Mouse (Mus musculus) intestine, embryonic 15.5 days (tissue): Measurements from ENCODE around the gene Cfap77. TPM values are rescaled to one million over a fixed set of nuclear protein-coding genes. Genes with fewer than 3 reads are reported as not detected.

ENCODE experiments used
- ATAC-seq: fragments of 200-750 bp; cut with Nextera tagmentation; 2 replicates; pipeline ENCODE4 v1.8.0; 2017; ENCODE audit warnings: moderate TSS enrichment, moderate library complexity
- H3K27ac ChIP-seq: fragments of 300-500 bp; sonication (generic); 2 replicates; pipeline ENCODE4 v1.5.1; 2015; ENCODE audit warnings: mild to moderate bottlenecking, inconsistent platforms
- H3K27me3 ChIP-seq: fragments of 300-500 bp; sonication (generic); replicated peaks from 2 replicates; pipeline ENCODE4 v1.6.1; 2015; ENCODE audit warnings: inconsistent platforms
- H3K36me3 ChIP-seq: fragments of 300-500 bp; sonication (generic); 2 replicates; pipeline ENCODE4 v1.6.1; 2015; ENCODE audit warnings: inconsistent platforms
- H3K4me1 ChIP-seq: fragments of 300-500 bp; sonication (generic); replicated peaks from 2 replicates; pipeline ENCODE4 v1.6.1; 2015; ENCODE audit warnings: inconsistent platforms
- H3K4me2 ChIP-seq: fragments of 300-500 bp; sonication (generic); replicated peaks from 2 replicates; pipeline ENCODE4 v1.6.1; 2015; ENCODE audit warnings: mild to moderate bottlenecking, inconsistent platforms
- H3K4me3 ChIP-seq: fragments of 300-500 bp; sonication (generic); replicated peaks from 2 replicates; pipeline ENCODE4 v1.5.1; 2015; ENCODE audit warnings: inconsistent platforms
- H3K9ac ChIP-seq: fragments of 300-500 bp; sonication (generic); 2 replicates; pipeline ENCODE4 v1.6.1; 2015; ENCODE audit warnings: inconsistent platforms
- H3K9me3 ChIP-seq: fragments of 300-500 bp; sonication (generic); 2 replicates; pipeline ENCODE4 v1.6.1; 2016; ENCODE audit warnings: inconsistent platforms
- WGBS: fragments of 180-500 bp; shearing (Covaris S2); methylation state at CpG from one replicate; pipeline ENCODE4 v1.1.7; 2015; 5-methylcytosine and 5-hydroxymethylcytosine counted together
- polyA plus RNA-seq: library from polyadenylated mRNA; unstranded; fragments of >200 nt; fragmentation: Nextera tagmentation; extraction: Ambion mirVana; gene quantifications from 2 replicates; pipeline ENCODE4 v1.2.1, GENCODE M21; 2015

The Cfap77 gene
- polyA plus RNA-seq, 1 experiment from 2014 or later: 0.25 TPM

- Histone ChIP-seq H3K27ac (no peak overlapping the region), H3K9me3 (no peaks in the 10 kb centered on the region), H3K36me3 (no peaks in the 10 kb centered on the region), H3K4me1 (no peaks in the 10 kb centered on the region), H3K9ac (no peak overlapping the region), H3K4me2 (no peak overlapping the region), H3K27me3 (peaks cover 26% of the 10 kb centered on the region), H3K4me3 (no peak overlapping the region)
- WGBS: 36% methylated on average over 8 of the region's 8 CpGs
- ATAC-seq: no peak
Observed at GRCm38 (mm10) chr2:29041477-29041768, 13.4 kb downstream of the Cfap77 start.

DNA sequence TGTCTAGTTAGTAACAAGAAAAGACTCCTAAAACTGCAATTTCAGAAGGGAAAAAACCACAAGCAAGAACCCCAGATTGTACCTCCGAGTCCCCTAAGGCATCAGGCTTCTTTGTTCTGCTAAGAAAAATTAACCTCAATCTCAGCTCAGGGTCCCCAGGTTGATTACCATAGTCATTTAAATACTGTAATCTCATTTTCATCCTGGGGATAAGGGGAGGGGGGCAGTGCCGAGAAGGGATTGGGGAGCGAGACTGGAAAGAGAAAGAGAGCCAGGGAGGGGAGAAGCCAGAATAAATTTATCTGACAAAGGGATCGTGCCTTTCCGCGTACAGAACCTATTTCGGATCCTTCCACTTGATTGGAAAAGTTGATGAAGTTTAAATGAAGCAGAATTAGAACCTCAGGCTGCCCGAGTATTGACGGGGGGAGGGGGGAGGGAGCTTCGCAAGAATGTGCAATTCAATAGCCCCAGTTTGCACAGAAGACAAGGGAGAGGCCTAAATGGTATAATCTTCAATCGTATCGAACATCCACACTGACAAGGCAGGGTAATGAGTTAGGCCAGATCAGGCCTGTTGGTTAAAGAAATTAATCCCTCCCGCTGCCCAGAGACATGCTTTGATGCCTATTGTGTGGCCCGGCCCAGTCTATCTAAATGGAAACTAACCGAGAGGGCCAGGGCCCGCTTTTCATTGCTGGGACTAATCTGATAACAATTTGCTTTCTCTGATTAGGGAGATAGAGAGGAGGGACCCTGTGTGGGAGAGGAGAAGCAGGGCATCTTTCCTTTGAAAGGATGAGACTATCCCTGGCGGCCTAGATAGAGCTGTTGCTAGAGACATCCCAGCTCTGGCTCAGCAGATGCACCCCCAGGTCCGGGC, 14.0 kb downstream of the Cfap77 start:
- H3K27ac ChIP-seq: no peak overlapping the region
- no peak overlapping the region for H3K4me2 ChIP-seq
- no peak overlapping the region for H3K4me3 ChIP-seq
- no peaks in the 10 kb centered on the region for H3K9me3 ChIP-seq
- no peaks in the 10 kb centered on the region for H3K36me3 ChIP-seq
- ATAC-seq: no peak
- 29% methylated on average over 18 of the region's 18 CpGs for WGBS
- no peak overlapping the region for H3K9ac ChIP-seq
- no peaks in the 10 kb centered on the region for H3K4me1 ChIP-seq
- H3K27me3 ChIP-seq: peaks cover 26% of the 10 kb centered on the region

- Histone ChIP-seq H3K4me1 (no peaks in the 10 kb centered on the region), H3K4me3 (no peak overlapping the region), H3K36me3 (no peaks in the 10 kb centered on the region), H3K27me3 (peaks cover 26% of the 10 kb centered on the region), H3K9ac (no peak overlapping the region), H3K27ac (no peak overlapping the region), H3K9me3 (no peaks in the 10 kb centered on the region), H3K4me2 (no peak overlapping the region)
- 24% methylated on average over 5 of the region's 5 CpGs for WGBS
- no peak for ATAC-seq
Observed at GRCm38 (mm10) chr2:29039741-29040140, 15.1 kb downstream of the Cfap77 start.

DNA sequence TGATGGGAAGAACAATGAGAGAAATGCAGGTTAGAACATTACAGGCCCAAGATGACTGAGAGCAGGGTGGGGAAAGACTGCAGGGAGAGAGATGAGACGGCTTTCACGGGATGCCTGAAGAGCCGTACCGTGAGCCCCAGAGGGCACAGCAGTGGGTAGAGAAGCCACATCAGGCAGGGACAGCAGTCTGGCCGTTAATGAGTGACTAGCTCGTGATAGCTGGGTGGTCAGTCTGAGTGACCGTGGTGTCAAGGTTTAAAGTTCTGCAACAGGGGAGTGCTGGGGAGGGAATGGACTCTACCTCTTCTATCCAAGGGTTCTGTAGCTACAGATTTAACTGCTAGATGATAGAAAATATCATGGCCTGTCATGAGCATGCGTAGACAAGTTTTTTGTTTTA, 19.2 kb downstream of the Cfap77 start:
- H3K36me3 ChIP-seq: no peaks in the 10 kb centered on the region
- WGBS: 59% methylated on average over 8 of the region's 8 CpGs
- H3K4me2 ChIP-seq: no peak overlapping the region
- no peak for ATAC-seq
- no peak overlapping the region for H3K27ac ChIP-seq
- H3K4me1 ChIP-seq: no peaks in the 10 kb centered on the region; the same call in 1 of the 2 replicates
- no peak overlapping the region for H3K9ac ChIP-seq
- no peaks in the 10 kb centered on the region for H3K9me3 ChIP-seq
- H3K27me3 ChIP-seq: peaks cover 5% of the 10 kb centered on the region; the same call in 1 of the 2 replicates
- H3K4me3 ChIP-seq: no peak overlapping the region

DNA sequence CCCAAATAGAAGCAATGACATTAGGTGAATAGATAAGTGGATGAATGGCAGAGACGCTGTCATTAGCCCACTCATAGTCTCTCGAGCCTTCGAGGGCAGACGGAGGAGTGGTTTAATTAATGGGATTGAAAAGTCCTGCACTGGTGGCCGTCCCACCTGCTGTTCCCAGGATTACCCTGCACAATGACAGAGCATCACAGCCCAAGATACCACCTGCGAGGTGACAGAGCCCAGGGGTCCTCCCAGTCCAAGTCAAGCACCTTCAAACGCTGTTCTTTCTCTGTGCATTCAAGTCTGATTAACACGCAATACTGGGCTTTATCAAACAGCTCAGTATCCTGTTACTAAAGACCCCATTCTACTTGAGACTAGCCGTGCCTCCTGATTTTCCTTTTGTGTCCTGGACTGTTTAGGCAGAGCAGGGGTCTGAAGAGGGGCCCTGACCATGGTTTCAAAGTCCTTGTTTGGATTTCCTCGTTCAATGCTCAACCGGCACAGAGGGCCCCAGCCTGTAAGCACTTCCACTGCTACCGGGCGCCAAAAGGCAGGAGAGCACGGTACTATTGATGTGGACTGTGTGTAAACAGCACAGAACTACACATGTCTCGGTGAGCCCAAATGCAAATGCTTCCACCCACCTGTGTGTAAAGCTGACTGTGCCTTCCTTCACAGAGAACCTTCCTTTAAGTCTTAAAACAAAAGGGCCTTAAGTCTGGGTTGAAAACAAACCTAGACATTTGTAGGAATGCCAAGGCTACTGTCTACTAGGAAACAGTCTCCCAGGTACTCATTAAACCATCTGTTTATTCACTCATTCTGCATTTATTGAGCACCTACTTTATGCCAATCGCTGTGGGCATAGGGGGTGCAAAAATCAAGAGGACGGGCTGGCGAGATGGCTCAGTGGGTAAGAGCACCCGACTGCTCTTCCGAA, 20.1 kb downstream of the Cfap77 start:
- Histone ChIP-seq H3K4me3 (no peak overlapping the region), H3K9me3 (no peaks in the 10 kb centered on the region), H3K9ac (no peak overlapping the region), H3K27me3 (no peaks in the 10 kb centered on the region; the same call in 1 of the 2 replicates), H3K4me2 (no peak overlapping the region), H3K36me3 (no peaks in the 10 kb centered on the region), H3K4me1 (peaks cover 5% of the 10 kb centered on the region), H3K27ac (no peak overlapping the region)
- ATAC-seq: no peak
- 53% methylated on average over 20 of the region's 20 CpGs for WGBS

GRCm38 (mm10) chr2:29031951-29032350, 22.9 kb downstream of the Cfap77 start:
- Histone ChIP-seq H3K9me3 (no peaks in the 10 kb centered on the region), H3K9ac (no peak overlapping the region), H3K27me3 (no peaks in the 10 kb centered on the region), H3K27ac (no peak overlapping the region), H3K4me2 (no peak overlapping the region), H3K4me1 (peaks cover 7% of the 10 kb centered on the region), H3K36me3 (no peaks in the 10 kb centered on the region), H3K4me3 (no peak overlapping the region)
- whole genome bisulfite sequencing: 86% methylated on average over 4 of the region's 4 CpGs
- ATAC-seq: no peak

GRCm38 (mm10) chr2:29030048-29030734, 24.7 kb downstream of the Cfap77 start:
- WGBS: 39% methylated on average over 20 of the region's 20 CpGs
- no peak for ATAC-seq
- no peak overlapping the region for H3K9ac ChIP-seq

DNA sequence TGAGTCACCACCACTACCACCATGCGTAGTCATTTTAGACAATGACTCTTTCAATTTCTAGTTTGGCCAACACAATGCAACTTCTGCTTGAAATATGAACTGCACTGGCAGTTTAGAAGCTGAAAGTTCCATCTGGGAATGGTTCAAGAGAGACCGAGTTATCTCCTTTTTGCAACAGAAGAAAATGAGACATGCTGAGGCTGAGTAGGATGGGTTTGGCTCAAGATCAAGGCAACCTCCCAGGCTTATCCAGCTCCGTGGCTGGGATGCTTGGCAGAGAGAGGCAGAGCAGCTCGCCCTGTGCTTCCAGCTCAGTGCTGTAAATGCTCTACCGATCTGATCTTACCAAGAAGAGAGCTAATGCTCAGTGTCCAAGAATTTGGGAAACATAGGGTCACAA, 29.6 kb downstream of the Cfap77 start:
- no peak overlapping the region for H3K27ac ChIP-seq
- 72% methylated on average over 5 of the region's 5 CpGs for WGBS
- no peaks in the 10 kb centered on the region; the same call in 1 of the 2 replicates for H3K27me3 ChIP-seq
- no peak overlapping the region for H3K4me3 ChIP-seq
- no peak overlapping the region for H3K4me2 ChIP-seq
- H3K9ac ChIP-seq: no peak overlapping the region
- H3K9me3 ChIP-seq: no peaks in the 10 kb centered on the region
- no peaks in the 10 kb centered on the region for H3K36me3 ChIP-seq
- H3K4me1 ChIP-seq: peaks cover 7% of the 10 kb centered on the region; the same call in 1 of the 2 replicates
- no peak for ATAC-seq

More at GRCm38 (mm10) chr2:29030048-29030734, 24.7 kb downstream of the Cfap77 start:
- Histone ChIP-seq H3K9me3 (no peaks in the 10 kb centered on the region), H3K27ac (no peak overlapping the region), H3K36me3 (no peaks in the 10 kb centered on the region), H3K27me3 (no peaks in the 10 kb centered on the region), H3K4me2 (no peak overlapping the region), H3K4me1 (peaks cover 7% of the 10 kb centered on the region), H3K4me3 (no peak overlapping the region)

DNA sequence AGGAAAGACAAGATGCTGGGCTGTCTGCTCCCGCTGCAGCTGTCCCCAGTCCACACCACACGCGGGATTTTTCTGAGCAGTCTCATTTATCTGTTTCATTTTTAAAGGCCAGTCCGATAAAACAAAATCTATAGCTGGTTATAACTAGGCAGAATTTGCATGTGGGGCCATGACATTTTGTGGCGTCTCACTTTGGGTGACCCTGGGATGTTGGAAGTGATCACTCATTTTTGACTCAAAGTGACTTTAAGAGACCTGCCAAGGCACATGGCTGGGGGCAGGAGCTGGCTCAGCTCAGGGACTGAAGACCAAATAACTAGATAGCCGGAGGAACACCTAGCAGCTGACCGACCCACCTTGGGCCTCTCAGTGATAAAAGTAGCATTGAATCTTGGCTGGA, 31.9 kb downstream of the Cfap77 start:
- Histone ChIP-seq H3K4me3 (no peak overlapping the region), H3K27me3 (no peaks in the 10 kb centered on the region; the same call in 1 of the 2 replicates), H3K4me1 (no peaks in the 10 kb centered on the region), H3K4me2 (no peak overlapping the region), H3K36me3 (no peaks in the 10 kb centered on the region), H3K9ac (no peak overlapping the region), H3K9me3 (no peaks in the 10 kb centered on the region), H3K27ac (no peak overlapping the region)
- no peak for ATAC-seq
- 81% methylated on average over 7 of the region's 7 CpGs for WGBS

- WGBS: 14% methylated on average over 17 of the region's 17 CpGs
- no peaks in the 10 kb centered on the region; the same call in 1 of the 2 replicates for H3K27me3 ChIP-seq
- ATAC-seq: no peak
Observed at GRCm38 (mm10) chr2:29021025-29021424, 33.8 kb downstream of the Cfap77 start.

GRCm38 (mm10) chr2:29018680-29019079, 36.2 kb downstream of the Cfap77 start:
- ATAC-seq: no peak
- H3K4me3 ChIP-seq: no peak overlapping the region
- H3K9ac ChIP-seq: no peak overlapping the region
- H3K27me3 ChIP-seq: no peaks in the 10 kb centered on the region; the same call in 1 of the 2 replicates
- WGBS: 64% methylated on average over 5 of the region's 5 CpGs
- H3K9me3 ChIP-seq: no peaks in the 10 kb centered on the region
- H3K36me3 ChIP-seq: no peaks in the 10 kb centered on the region
- H3K4me1 ChIP-seq: no peaks in the 10 kb centered on the region
- no peak overlapping the region for H3K4me2 ChIP-seq
- H3K27ac ChIP-seq: no peak overlapping the region

More at GRCm38 (mm10) chr2:29021025-29021424, 33.8 kb downstream of the Cfap77 start:
- Histone ChIP-seq H3K27ac (no peak overlapping the region), H3K4me2 (no peak overlapping the region), H3K36me3 (no peaks in the 10 kb centered on the region), H3K9me3 (no peaks in the 10 kb centered on the region), H3K9ac (no peak overlapping the region), H3K4me1 (no peaks in the 10 kb centered on the region), H3K4me3 (no peak overlapping the region)
